Mouse (Mus musculus) embryonic stem cell, embryonic (primary cell): ENCODE results near the gene Fam117a.

Source experiments
- CTCF ChIA-PET, 4 experiments: fragments of 300-600 bp in 2 of 4; fragments of 350-600 bp in 2 of 4; sonication (Branson Sonifier 250); formaldehyde crosslinking; loops; one replicate each; lab custom pipeline; 2022; ENCODE audit warnings: inconsistent platforms in 2 of 4; lab: Charles Lee
- POLR2A ChIA-PET, 4 experiments: fragments of 300-600 bp in 2 of 4; fragments of 350-600 bp in 2 of 4; sonication (Branson Sonifier 250); formaldehyde crosslinking; loops; one replicate each; lab custom pipeline; 2022; ENCODE audit warnings: antibody characterized with exemption in 4 of 4, inconsistent platforms in 1 of 4; lab: Charles Lee

Fam117a gene

DNA sequence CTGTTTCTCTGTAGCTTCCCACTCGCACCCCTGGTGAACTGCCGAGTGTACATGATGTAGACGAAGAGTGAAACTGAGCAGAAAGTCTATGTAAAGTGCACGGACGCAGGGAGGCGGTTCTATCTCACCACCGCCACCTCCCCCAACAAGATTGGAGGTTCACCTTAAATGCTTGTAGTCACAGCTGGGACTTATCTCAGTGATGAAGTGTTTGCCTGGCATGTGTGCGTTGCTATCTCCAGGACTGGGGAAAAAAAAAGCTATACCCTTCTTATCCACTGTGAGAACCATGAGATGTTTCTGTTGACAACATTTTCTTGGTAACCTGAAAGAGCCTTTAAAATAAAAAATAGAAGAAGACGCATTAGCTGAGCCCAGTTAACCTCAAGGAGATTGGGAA, 18.7 kb upstream of the Fam117a start:
- ChIA-PET CTCF (interaction anchor here in 1 of 4 experiments (1.1 kb wide), 1 partner anchor 20 kb away, joined by 3 read pairs; no protein-coding TSS in a partner anchor), POLR2A (interaction anchor here in 3 of 4 experiments (0.7 to 14.1 kb wide), 13 partner anchors 8 to 221 kb away, joined by 3 to 401 read pairs (median 3); partner anchors contain the start of genes Fam117a (in 2 of the 3) and Kat7 (in 2 of the 3))

DNA sequence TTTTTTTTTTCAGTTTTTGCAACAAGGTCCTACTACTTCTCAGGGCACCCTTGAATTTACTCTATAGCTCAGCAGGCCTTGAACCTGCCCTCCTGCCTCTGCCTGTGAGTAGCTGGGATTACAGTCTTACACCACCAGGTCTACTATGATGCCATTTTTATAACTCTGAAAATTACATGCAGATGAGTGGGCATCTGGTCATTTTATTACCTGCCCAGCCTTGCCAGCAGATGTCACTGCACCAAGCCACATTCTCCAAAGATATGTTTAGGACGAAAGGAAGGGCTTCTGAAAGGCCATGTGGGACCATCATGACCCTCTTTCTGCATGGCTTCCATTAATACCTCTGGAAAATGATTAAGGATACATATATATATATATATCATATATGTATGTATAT, 17.3 kb upstream of the Fam117a start:
- POLR2A ChIA-PET, result interaction anchor here (0.6 to 14.1 kb wide), 16 partner anchors 10 to 715 kb away, joined by 3 to 401 read pairs (median 4); partner anchors contain the start of genes Fam117a (in 3 of the 4) and Kat7 (in 2 of the 4)
- CTCF ChIA-PET, result interaction anchor here in 3 of 4 experiments (0.6 to 0.8 kb wide), 5 partner anchors 51 to 294 kb away, joined by 3 to 11 read pairs (median 6); no protein-coding TSS in a partner anchor

DNA sequence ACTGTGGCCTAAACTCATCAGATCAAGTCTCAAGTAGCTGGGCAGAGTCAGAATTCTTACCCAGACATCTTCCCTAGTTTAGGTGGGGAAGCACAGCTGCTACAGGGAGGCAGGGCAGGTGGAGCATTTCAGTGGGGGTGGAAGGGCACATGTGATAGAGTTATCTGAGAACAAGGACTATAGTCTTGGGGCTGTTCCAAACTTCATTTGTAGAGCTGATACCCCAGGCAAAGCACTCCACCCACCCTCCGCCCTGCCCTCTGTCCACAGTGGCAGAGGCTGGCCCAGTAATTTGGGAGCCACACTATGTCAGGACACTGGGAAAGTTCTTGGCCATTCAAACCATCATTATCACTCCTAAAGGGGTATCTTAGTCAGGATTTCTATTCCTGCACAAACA, 16.8 kb upstream of the Fam117a start:
- ChIA-PET POLR2A (interaction anchor here (0.6 to 14.1 kb wide), 13 partner anchors 8 to 714 kb away, joined by 3 to 401 read pairs (median 5); partner anchors contain the start of genes Fam117a (in 3 of the 4) and Kat7 (in 2 of the 4)), CTCF (interaction anchor here in 3 of 4 experiments (0.6 to 0.8 kb wide), 5 partner anchors 52 to 202 kb away, joined by 3 to 11 read pairs (median 6); no protein-coding TSS in a partner anchor)

DNA sequence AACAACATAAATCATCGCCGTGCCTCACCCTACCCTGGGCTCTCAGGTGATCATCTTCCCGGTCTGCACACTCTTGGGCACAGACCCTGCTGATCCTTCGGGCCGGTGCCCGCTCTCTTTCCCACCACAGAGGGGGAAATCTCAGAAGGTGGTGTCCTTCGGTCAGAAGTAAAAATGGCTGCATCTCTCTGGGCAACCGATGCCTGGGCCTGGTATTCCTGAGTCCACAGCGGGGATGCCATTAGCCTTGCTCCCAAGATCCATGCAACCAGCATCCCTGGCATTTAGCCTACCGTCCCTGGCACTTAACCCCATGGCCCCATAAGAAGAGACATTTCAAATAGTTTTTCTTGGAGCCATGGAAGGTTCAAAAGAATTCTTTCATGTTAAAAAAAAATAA, 12.6 kb upstream of the Fam117a start:
- POLR2A ChIA-PET, result interaction anchor here (0.5 to 26.1 kb wide), 7 partner anchors 9 to 107 kb away, joined by 3 to 401 read pairs (median 5); partner anchors contain the start of gene Kat7 (in 3 of the 4)
- CTCF ChIA-PET, result interaction anchor here in 1 of 4 experiments (0.7 kb wide), 2 partner anchors 170 to 364 kb away, joined by 3 to 5 read pairs; no protein-coding TSS in a partner anchor

DNA sequence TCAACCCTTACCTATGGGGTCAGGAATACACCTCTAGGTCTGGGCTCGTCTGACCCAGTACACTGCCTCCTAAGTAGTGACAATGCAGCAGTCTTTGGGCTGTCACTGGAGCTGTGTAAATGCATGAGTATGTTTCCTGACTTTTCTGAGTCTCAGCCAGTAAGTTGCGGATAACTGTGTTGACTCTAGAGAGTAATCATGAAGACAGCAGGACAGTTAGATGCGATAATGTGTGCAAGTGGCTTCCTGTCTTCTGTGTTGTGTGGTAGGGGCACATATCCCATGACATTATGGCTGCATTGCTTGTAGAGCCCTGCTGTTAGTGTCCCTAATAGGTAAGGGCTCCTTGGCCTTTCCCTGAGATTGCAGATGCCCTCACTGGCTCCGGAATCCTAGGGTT, 11.0 kb upstream of the Fam117a start:
- ChIA-PET CTCF (no interaction called here), POLR2A (interaction anchor here in 2 of 4 experiments (0.5 to 26.1 kb wide), 5 partner anchors 10 to 14 kb away, joined by 3 to 401 read pairs (median 8); partner anchors contain the start of genes Fam117a (in 2 of the 2) and Kat7 (in 2 of the 2))

DNA sequence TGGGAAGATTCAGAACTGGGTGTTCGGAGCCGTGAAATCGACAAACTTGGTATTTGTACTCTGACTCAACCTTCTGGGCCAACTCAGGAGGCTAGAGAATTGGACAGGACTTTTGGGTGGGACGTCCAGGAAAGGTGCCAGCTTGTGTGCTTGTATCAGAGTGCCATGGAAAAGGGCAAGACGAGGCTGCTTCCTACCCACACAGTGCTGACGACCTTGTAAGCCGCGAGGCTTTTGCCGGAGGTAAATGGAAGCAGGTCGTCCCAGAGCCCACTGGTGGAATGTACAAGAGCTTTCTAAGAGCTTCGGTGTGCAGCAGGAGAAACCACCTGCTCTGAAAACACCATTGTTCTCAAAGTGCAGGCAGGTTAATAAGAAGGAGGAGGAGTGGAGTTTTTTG, 10.6 kb upstream of the Fam117a start:
- POLR2A ChIA-PET, result interaction anchor here in 3 of 4 experiments (0.5 to 26.1 kb wide), 7 partner anchors 8 to 15 kb away, joined by 3 to 401 read pairs (median 8); partner anchors contain the start of genes Fam117a (in 2 of the 3) and Kat7 (in 2 of the 3)
- CTCF ChIA-PET, result no interaction called here

DNA sequence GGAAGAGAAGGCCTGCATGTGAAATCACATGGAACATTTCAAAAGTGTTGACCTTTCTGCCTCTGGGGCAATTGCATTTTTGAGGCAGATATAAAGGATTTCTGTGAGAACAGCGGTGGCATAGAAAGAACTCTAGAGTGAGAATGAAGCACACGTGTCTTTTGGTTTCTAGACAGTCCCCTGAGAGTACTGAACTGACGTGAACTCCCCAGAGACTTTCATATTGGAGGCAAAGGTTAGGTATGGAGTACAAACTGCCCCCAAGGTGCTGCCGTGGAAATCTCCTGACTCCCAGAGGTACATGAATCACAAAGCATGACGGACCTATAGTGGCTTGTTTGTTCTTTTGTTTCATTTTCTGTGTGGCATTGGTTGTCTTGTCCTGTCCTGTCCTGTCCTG, 8.2 kb upstream of the Fam117a start:
- ChIA-PET CTCF (interaction anchor here in 1 of 4 experiments (0.5 kb wide), 1 partner anchor 254 kb away, joined by 4 read pairs; no protein-coding TSS in a partner anchor), POLR2A (interaction anchor here in 3 of 4 experiments (0.7 to 26.1 kb wide), 14 partner anchors 10 to 446 kb away, joined by 3 to 401 read pairs (median 3); partner anchors contain the start of genes Kat7 (in 3 of the 3) and Slc35b1 (in 1 of the 3))

DNA sequence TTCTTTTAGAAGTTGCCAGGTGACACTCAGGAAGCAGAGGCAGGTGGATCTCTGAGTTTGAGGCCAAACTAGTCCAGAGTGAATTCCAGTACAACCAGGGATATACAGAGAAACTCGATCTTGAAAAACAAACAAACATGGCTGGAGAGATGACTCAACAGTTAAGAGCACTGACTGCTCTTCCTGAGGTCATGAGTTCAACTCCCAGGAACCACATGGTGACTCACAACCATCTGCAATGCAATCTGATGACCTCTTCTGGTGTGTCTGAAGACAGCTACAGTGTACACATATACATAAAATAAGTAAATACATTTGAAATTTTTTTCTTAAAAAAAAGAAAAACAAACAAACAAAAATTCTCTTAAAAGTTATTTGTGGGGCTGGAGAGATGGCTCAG, 6.2 kb upstream of the Fam117a start:
- ChIA-PET POLR2A (interaction anchor here in 3 of 4 experiments (1.4 to 26.1 kb wide), 4 partner anchors 8 to 20 kb away, joined by 3 to 401 read pairs (median 94); partner anchors contain the start of gene Kat7 (in 3 of the 3)), CTCF (no interaction called here)

DNA sequence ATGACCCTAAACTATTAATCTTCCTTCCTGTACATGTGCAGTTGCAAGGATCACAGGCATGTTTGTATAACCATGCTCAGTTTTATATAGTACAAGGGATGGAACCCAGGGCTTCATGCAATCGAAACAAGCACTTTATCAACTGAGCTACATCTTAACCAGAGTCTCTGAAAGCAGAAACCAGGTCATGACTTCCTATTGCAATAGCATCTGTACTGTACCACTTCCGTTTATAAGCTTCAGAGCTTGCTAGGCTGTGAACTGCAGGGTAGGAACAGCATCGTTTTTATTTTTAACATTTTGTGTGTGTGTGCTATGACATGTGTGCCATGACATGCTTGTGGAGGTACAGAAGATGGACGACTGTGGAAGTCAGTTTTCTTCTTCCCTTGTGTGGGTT, 3.6 kb upstream of the Fam117a start:
- ChIA-PET POLR2A (interaction anchor here in 2 of 4 experiments (0.7 to 26.1 kb wide), 5 partner anchors 17 to 56 kb away, joined by 3 to 401 read pairs (median 6); partner anchors contain the start of genes Kat7 (in 2 of the 2) and Slc35b1 (in 1 of the 2)), CTCF (interaction anchor here in 2 of 4 experiments (0.6 to 0.9 kb wide), 2 partner anchors 20 to 813 kb away, joined by 4 read pairs; no protein-coding TSS in a partner anchor)

DNA sequence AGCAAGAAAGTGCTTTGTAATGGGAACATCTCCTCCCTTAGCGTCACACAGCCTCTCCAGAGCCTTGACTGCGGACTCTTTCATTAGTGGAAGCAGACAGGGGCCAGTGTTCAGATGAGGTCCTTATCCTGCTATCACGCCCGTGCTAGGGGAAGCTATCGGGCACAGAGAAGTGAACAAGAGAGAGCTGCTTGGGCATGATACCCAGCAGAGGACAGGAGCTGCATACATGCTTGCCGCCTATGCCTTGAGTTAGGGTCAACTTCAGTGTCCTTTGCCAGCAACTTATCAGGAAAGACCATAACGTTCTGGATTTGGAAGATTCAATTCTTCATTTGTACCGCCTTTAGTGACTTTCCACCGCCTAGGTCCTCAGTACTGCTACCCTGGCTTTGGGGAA, 3.0 kb upstream of the Fam117a start:
- CTCF ChIA-PET, result interaction anchor here in 2 of 4 experiments (0.9 to 1.2 kb wide), 2 partner anchors 21 to 36 kb away, joined by 3 to 4 read pairs; no protein-coding TSS in a partner anchor
- POLR2A ChIA-PET, result interaction anchor here in 3 of 4 experiments (0.5 to 26.1 kb wide), 8 partner anchors 17 to 55 kb away, joined by 3 to 401 read pairs (median 4); partner anchors contain the start of genes Kat7 (in 2 of the 3) and Slc35b1 (in 1 of the 3)

DNA sequence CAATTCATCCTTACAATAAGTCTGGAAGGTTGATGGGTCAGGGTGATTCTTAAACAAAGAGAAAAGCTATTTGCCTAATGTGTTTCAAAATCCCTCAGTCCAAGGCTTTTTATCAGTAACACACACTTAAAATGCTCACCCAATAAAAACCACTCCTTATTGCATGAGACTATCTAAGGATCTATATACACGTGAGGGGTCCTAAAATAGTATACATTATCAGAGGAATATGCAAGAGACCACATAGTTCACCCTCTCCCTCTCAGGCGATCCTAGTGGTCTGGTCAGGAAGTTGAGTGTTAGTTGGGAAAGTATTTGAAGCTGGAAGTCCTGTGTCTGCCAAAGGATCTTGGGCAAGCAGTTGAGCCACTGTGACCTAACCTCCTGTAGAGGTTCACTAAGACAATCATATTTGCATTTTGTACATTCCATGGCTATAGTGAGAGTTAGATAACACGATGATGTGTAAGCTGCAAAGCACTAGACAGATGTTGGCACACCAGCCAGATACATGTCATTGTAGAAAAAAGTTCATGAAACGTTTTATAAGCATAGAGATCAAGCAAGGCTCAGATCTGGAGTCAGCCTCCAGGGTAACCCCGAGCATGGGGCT, 2.3 kb upstream of the Fam117a start:
- ChIA-PET CTCF (interaction anchor here in 1 of 4 experiments (1.2 kb wide), 1 partner anchor 36 kb away, joined by 3 read pairs; no protein-coding TSS in a partner anchor), POLR2A (interaction anchor here in 3 of 4 experiments (0.5 to 26.1 kb wide), 12 partner anchors 16 to 79 kb away, joined by 3 to 401 read pairs (median 4); partner anchors contain the start of genes Kat7 (in 2 of the 3) and Spop (in 1 of the 3))

DNA sequence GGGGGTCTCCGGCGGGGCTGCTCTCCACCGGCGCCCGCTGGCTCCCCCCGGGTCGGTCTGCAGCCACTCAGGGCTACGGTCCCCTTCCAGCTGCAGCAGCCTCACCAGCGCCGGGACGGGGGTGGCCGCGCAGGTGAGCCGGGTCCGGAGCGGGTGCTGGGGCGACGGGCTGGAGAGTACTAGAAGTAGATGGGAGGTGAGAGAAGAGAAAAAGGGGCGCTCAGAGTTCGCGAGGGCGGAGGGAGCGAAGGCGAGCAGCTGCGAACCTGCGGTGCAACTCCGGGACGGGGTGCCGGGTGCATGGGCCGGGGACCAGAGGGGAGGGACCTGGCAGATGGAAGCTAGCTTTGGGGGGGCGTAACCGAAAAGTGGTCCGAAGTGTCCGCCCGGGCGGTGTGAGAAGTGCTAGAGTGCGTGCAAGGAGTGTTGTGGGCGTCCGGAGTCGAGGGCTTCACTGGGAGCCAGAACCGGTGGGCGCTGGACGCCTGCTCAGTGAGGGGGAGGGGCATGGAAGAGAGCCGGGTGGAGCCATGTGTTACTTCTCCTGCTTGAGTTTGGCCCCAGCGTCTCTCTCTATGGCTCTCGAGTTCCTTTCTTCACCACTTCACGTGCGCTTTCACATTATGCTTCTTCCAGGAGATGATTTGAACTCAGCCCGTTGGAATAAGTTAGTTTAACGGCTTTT, 453 bp downstream of the Fam117a start:
- ChIA-PET CTCF (interaction anchor here in 1 of 4 experiments (0.6 kb wide), 1 partner anchor 190 kb away, joined by 6 read pairs; no protein-coding TSS in a partner anchor), POLR2A (interaction anchor here (0.5 to 26.1 kb wide), 32 partner anchors 9 to 920 kb away, joined by 3 to 401 read pairs (median 4); partner anchors contain the start of genes Kat7 (in 3 of the 4), Spop (in 2 of the 4), Nxph3 (in 1 of the 4) and Phb (in 1 of the 4))

DNA sequence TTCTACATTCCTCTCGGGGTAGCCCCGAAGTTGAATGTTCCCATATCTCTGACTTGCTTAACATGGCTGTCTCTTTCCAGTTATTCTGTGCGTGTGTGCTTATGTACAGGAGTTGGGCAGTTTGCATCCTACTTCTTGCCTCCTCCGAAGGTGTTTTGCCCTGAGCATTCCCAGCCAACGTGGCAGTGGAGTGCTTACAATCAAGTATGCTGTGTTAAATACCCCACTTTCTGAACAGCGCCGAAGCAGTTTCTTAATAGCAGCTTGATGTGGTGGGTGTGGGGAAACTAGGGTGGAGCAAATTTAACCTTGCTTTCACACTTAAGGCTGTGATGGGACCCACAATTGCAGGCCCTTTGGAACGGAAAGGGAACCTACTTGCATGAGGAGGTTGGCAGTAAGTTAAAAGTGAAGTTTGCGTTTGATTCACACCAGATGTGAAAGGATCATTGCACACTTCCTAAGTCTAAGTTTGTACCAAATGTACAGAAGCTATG, 1.1 kb downstream of the Fam117a start:
- POLR2A ChIA-PET, result interaction anchor here (0.5 to 26.1 kb wide), 30 partner anchors 8 to 920 kb away, joined by 3 to 401 read pairs (median 3); partner anchors contain the start of genes Kat7 (in 3 of the 4), Spop (in 2 of the 4), Nxph3 (in 1 of the 4) and Slc35b1 (in 1 of the 4)

DNA sequence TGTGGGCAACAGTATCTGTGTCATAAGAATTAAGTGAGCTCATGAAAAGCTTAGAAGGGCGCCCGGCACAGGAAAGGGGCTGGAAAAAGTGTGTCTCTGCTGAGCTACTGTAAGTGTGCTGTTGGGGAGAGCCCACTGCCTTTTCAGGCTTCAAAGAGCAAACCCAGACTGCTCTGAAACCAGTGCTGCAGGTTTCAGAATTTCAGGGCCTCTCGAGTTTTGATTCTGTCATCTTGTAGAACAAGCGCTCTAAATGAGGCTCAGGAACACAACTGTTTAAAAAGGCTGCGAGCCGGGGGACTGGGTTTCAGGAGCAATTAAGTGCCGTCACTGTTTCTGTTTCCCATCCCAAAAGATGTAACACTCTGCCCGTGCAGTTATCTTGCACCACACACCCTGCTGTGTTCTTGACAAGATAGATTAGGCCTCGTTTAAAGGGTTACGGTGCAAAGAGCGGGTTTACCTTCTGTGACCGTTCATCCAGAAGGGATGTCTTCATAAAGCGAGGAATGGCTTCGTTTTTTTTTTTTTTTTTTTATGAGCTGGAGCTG, 2.7 kb downstream of the Fam117a start:
- ChIA-PET CTCF (interaction anchor here in 3 of 4 experiments (0.5 to 0.6 kb wide), 6 partner anchors 16 to 349 kb away, joined by 3 to 4 read pairs (median 3); partner anchors contain the start of genes Ppp1r9b (in 1 of the 3) and Slc35b1 (in 1 of the 3)), POLR2A (interaction anchor here (0.6 to 26.1 kb wide), 19 partner anchors 11 to 866 kb away, joined by 3 to 401 read pairs (median 4); partner anchors contain the start of genes Kat7 (in 2 of the 4), Ngfr (in 1 of the 4) and Slc35b1 (in 1 of the 4))

More for the DNA sequence above, 1.1 kb downstream of the Fam117a start:
- CTCF ChIA-PET, result interaction anchor here in 1 of 4 experiments (0.6 kb wide), 1 partner anchor 190 kb away, joined by 6 read pairs; no protein-coding TSS in a partner anchor

DNA sequence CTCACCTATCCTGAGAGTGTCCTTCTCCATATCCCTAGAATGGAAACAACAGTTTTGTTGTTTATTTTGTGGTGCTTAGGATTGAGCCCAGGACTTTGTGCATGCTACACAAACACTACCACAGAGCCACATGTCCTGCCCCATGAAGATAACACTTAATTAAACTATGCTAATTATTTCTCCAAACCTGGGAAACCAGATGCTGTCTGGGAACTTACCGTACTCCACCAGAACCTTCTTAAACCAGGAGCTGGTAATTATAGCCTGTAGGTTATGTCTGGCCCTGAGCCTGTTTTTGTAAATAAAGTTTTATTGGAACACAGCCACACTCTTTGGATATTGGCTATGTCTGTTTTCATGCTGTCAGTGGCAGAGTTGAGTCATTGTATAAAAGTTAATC, 3.4 kb downstream of the Fam117a start:
- CTCF ChIA-PET, result interaction anchor here in 2 of 4 experiments (0.6 to 1.0 kb wide), 4 partner anchors 44 to 336 kb away, joined by 3 read pairs; partner anchors contain the start of gene Slc35b1 (in 1 of the 2)

DNA sequence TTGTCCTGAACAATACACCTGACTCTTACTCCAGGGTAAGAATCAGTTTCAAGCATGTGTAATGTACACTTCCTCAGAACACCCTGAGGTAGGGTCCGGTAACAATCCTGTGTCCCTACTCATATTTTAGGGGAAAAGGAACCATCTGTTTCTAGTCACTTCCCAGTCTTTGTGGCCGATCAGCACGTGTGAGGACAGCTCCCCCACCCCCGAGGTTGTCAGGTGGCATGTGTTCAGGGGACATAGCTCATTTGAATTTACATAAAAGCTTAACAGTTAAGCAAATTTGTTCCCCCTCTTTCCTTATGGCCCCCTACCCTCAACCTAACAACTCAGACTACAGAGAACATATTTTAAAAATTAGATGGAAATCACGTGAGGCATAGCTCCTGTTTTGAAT, 3.8 kb downstream of the Fam117a start:
- POLR2A ChIA-PET, result interaction anchor here (0.6 to 26.1 kb wide), 23 partner anchors 9 to 427 kb away, joined by 3 to 401 read pairs (median 5); partner anchors contain the start of genes Kat7 (in 2 of the 4) and Slc35b1 (in 2 of the 4)
- CTCF ChIA-PET, result interaction anchor here in 1 of 4 experiments (0.6 to 1.0 kb wide), 3 partner anchors 62 to 180 kb away, joined by 3 to 5 read pairs (median 3); no protein-coding TSS in a partner anchor

More for the DNA sequence above, 3.4 kb downstream of the Fam117a start:
- POLR2A ChIA-PET, result interaction anchor here in 3 of 4 experiments (0.6 to 26.1 kb wide), 22 partner anchors 10 to 867 kb away, joined by 3 to 401 read pairs (median 5); partner anchors contain the start of genes Kat7 (in 2 of the 3) and Slc35b1 (in 2 of the 3)
